Mouse (Mus musculus): ENCODE data around the gene Pigw.

The Pigw gene

DNA sequence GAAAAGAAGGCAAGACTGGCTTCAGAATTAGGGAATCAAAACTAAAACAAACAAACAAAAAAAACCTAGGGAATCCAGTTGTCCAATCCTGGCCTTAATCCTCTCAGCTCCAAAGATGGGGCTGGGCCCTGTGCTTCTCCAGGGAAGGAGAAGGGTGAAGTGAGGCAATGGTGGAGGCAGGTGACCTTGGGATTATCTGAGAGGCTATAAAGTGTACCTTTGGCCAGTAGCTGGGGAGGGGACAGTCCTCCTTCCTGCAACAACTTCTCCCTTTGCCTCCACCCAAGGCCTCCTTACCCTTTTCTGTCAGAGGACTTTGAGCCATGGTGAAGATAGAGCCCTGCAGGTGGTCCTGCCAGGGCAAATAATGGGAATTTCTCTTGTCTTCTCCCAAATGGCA lies 52.6 kb downstream of the Pigw start:
- DNase-seq (ENCODE audit: low read depth, low spot score): no peak
